Mouse (Mus musculus) C2C12 (cell line): ENCODE measurements around the gene Npr1. TPM values are rescaled to one million over a fixed set of nuclear protein-coding genes. Genes with fewer than 3 reads are reported as not detected.

Experiments used
- H3K27me3 ChIP-seq: one replicate; pipeline ENCODE4 v1.6.1; 2011; ENCODE audit not compliant: control insufficient read depth, insufficient read depth, insufficient read length
- H3K36me3 ChIP-seq: one replicate; pipeline ENCODE4 v1.6.1; 2011; ENCODE audit not compliant: control insufficient read depth, insufficient read depth
- H3K4me3 ChIP-seq: one replicate; pipeline ENCODE4 v1.5.1; 2011; ENCODE audit warnings: mild to moderate bottlenecking, control low read depth; ENCODE audit not compliant: poor library complexity, insufficient read depth, severe bottlenecking
- H3K79me2 ChIP-seq: one replicate; pipeline ENCODE4 v1.6.1; 2011; ENCODE audit not compliant: control insufficient read depth, insufficient read depth
- H3K79me3 ChIP-seq: one replicate; pipeline ENCODE4 v1.6.1; 2011; ENCODE audit warnings: low read depth, control low read depth
- H3ac ChIP-seq: one replicate; pipeline ENCODE3; 2011; ENCODE audit warnings: low read depth; ENCODE audit not compliant: control insufficient read depth, insufficient read length
- CEBPB ChIP-seq: IDR thresholded peaks from one replicate; pipeline ENCODE4 v1.6.1; 2011; ENCODE audit warnings: low read depth, mild to moderate bottlenecking, control low read depth, moderate library complexity
- CTCF ChIP-seq: IDR thresholded peaks from one replicate; pipeline ENCODE4 v1.5.1; 2011; ENCODE audit not compliant: control insufficient read depth, insufficient read depth, insufficient read length
- FOSL1 ChIP-seq: IDR thresholded peaks from one replicate; pipeline ENCODE4 v1.8.0; 2011; ENCODE audit warnings: mild to moderate bottlenecking, low read length; ENCODE audit not compliant: poor library complexity, insufficient read depth, severe bottlenecking
- MAX ChIP-seq: IDR thresholded peaks from one replicate; pipeline ENCODE4 v1.6.1; 2011; ENCODE audit warnings: mild to moderate bottlenecking, control low read depth
- MYOD1 ChIP-seq: IDR thresholded peaks from one replicate; pipeline ENCODE4 v1.6.1; 2011; ENCODE audit warnings: low read depth; ENCODE audit not compliant: control insufficient read depth, insufficient read length
- MYOG ChIP-seq: IDR thresholded peaks from one replicate; pipeline ENCODE4 v1.6.1; 2011; ENCODE audit not compliant: control insufficient read depth, insufficient read length; ENCODE audit errors: extremely low read depth
- USF1 ChIP-seq: IDR thresholded peaks from one replicate; pipeline ENCODE4 v1.6.1; 2011; ENCODE audit warnings: low read depth, mild to moderate bottlenecking, control low read depth, moderate library complexity
- polyA plus RNA-seq: library from polyadenylated mRNA; unstranded; fragments of >200 nt; fragmentation: generic; extraction: Trizol; gene quantifications from one replicate; pipeline ENCODE4 v1.2.1, GENCODE M21; 2012; ENCODE audit warnings: missing spikeins

Npr1 gene
- polyA plus RNA-seq, 1 experiment, result 1.0 TPM

- Histone ChIP-seq H3K36me3 (peaks cover 10% of the 10 kb centered on the region), H3K79me2 (peaks cover 54% of the 10 kb centered on the region), H3K79me3 (peaks cover 18% of the 10 kb centered on the region), H3K27me3 (no peaks in the 10 kb centered on the region), H3K4me3 (no peak overlapping the region), H3ac (no peak overlapping the region)
- TF ChIP-seq CEBPB (no peak), USF1 (no peak), MAX (no peak), MYOG (no peak), CTCF (no peak), MYOD1 (no peak), FOSL1 (no peak)
Observed at GRCm38 (mm10) chr3:90512276-90512675, 46.6 kb upstream of the Npr1 start.

DNA sequence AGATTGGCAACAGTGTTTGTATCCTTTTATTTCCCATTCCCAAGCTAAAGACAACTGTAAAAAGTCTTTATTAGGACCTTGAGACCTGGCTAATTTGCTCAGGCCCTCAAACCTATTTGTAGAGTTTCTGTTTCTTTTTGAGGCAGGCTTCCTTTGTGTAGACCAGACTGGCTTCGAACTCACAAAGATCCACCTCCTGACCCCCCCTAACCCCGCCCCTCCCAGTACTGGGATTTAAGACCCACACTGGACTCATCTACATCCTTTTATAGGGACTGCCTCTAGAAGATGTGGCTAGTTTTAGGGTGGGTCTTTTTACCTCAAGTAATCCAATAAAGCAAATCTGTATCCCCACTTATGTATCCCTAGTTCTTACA, 44.1 kb upstream of the Npr1 start:
- Histone ChIP-seq H3K36me3 (peaks cover 35% of the 10 kb centered on the region), H3ac (no peak overlapping the region), H3K79me3 (peaks cover 42% of the 10 kb centered on the region), H3K4me3 (no peak overlapping the region), H3K27me3 (no peaks in the 10 kb centered on the region), H3K79me2 (peaks cover 65% of the 10 kb centered on the region)
- TF ChIP-seq FOSL1 (no peak), MAX (no peak), MYOG (no peak), MYOD1 (no peak), CTCF (no peak), CEBPB (no peak), USF1 (no peak)

DNA sequence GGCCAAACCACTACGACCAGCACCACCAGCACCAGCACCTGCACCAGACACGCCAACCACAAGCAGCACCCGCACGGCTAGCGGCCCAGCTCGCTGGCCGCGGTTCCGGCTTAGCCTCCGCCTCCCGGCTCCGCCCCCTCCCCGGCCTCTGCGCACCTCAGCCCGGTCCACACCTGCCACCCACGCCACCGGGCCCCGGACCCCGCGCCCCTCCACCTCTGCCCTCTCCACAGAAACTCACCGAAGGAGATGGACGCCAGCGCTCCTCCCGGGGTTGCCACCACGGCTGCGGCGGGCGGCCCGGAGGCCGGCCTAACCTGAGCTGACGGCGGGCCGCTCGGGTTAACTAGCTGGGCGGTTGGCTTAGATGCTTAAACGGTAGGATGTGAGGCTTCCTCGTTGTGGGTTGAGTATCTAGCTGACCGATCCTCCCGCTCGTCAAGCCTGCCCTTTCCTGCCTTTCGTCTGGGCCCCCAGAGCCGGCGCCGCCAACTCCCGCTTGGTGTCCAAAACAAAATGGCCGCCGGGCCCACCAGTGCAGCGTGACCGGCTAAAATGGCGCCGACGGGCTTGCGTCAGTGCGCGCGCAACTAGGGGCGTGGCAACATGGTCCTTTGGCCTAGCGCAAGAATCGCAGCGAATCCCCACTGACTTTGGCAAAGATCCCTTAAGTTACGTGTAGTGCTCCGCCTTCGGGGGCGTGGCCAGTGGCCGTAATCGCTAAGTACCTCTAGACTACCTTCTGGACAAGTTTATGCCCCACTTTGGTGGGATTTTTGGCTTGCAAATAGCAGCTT, 43.5 kb upstream of the Npr1 start, which contains the start of gene Chtop:
Chtop (minus strand) TSS at position 549 of the 797 bp plus-strand sequence.
- Histone ChIP-seq H3K27me3 (no peaks in the 10 kb centered on the region), H3K79me3 (peaks cover 48% of the 10 kb centered on the region), H3ac (peak within 1 kb of the TSS; percentile 67), H3K36me3 (peaks cover 41% of the 10 kb centered on the region), H3K79me2 (peaks cover 71% of the 10 kb centered on the region), H3K4me3 (peak within 1 kb of the TSS; percentile 84)
- TF ChIP-seq CEBPB (no peak), MAX (peak; percentile 26)

GRCm38 (mm10) chr3:90508287-90508949, 42.8 kb upstream of the Npr1 start:
- Histone ChIP-seq H3K79me3 (peaks cover 55% of the 10 kb centered on the region), H3K36me3 (peaks cover 49% of the 10 kb centered on the region), H3K27me3 (no peaks in the 10 kb centered on the region), H3K79me2 (peaks cover 71% of the 10 kb centered on the region), H3K4me3 (peak overlapping the region; percentile 84), H3ac (peak overlapping the region; percentile 67)
- TF ChIP-seq USF1, result no peak
- no peak for TF ChIP-seq MYOG
- TF ChIP-seq MYOD1, result no peak
- TF ChIP-seq CEBPB, result no peak
- no peak for TF ChIP-seq CTCF
- TF ChIP-seq FOSL1, result no peak
- TF ChIP-seq MAX, result no peak

DNA sequence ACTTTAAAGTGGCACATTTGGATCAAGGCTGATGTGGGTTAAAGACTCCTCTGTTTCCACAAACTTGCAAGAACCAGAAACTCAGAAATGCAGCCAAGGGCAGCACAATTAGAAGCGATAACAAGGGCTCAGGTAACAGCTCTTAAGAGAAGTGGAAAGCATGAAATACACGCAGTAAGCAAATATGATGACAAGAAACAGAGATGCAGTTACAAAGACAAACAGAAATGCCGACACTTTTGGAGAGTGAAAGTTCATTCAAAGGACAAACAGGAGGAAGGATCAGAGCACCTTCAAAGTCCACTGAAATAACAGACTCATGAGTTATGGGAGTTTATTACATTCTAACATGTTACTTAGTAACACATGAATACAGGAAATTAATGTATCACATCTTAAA, 40.7 kb upstream of the Npr1 start:
- H3K4me3 ChIP-seq, result no peak overlapping the region
- H3K36me3 ChIP-seq, result peaks cover 69% of the 10 kb centered on the region
- H3K79me2 ChIP-seq, result peaks cover 83% of the 10 kb centered on the region
- H3ac ChIP-seq, result no peak overlapping the region
- TF ChIP-seq MYOG (no peak), MYOD1 (no peak), USF1 (no peak), MAX (no peak), CEBPB (no peak), FOSL1 (no peak), CTCF (no peak)
- H3K79me3 ChIP-seq, result peaks cover 60% of the 10 kb centered on the region
- H3K27me3 ChIP-seq, result no peaks in the 10 kb centered on the region

DNA sequence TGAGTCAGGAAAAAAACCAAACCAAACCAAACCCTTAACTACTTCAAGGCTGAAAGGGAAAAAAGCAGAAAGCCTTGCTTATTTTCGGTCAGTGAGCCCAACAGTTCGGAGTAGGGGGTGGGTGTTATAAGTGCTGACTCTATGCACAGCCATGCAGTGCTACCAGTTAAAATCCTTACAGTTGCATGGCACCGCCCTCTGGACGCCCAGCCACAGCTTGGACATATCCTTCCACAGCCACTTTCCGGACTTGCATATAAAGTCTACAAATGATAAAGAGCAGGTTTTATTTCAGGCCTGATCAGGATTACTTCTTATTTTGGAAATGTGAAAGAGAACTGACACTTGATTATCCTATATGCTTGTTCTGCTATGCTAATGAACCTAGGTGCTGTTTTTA, 39.5 kb upstream of the Npr1 start:
- H3K36me3 ChIP-seq, result peaks cover 73% of the 10 kb centered on the region
- TF ChIP-seq MAX (no peak), MYOD1 (no peak), USF1 (no peak), CEBPB (no peak), FOSL1 (no peak), CTCF (no peak), MYOG (no peak)

More for the DNA sequence above, 39.5 kb upstream of the Npr1 start:
- Histone ChIP-seq H3K79me3 (peaks cover 62% of the 10 kb centered on the region), H3K27me3 (no peaks in the 10 kb centered on the region), H3ac (no peak overlapping the region), H3K4me3 (no peak overlapping the region), H3K79me2 (peaks cover 80% of the 10 kb centered on the region)
